Mouse (Mus musculus) stomach, embryonic 16.5 days (tissue): ENCODE results near the gene Fam118b. TPM values are rescaled to one million over a fixed set of nuclear protein-coding genes. Genes with fewer than 3 reads are reported as not detected.

Source experiments
- ATAC-seq: fragments of 200-750 bp; cut with Nextera tagmentation; 2 replicates; pipeline ENCODE4 v1.8.0; 2017; ENCODE audit warnings: moderate number of reproducible peaks, moderate TSS enrichment; ENCODE audit not compliant: insufficient read depth, low FRiP score
- H3K27ac ChIP-seq: fragments of 300-500 bp; sonication (generic); 2 replicates; pipeline ENCODE4 v1.5.1; 2014; ENCODE audit warnings: low read length
- H3K27me3 ChIP-seq: fragments of 300-500 bp; sonication (generic); 2 replicates; pipeline ENCODE4 v1.6.1; 2014; ENCODE audit warnings: low read length, control low read depth, mixed read lengths; ENCODE audit not compliant: control insufficient read depth, insufficient read depth
- H3K36me3 ChIP-seq: fragments of 300-500 bp; sonication (generic); 2 replicates; pipeline ENCODE4 v1.6.1; 2014; ENCODE audit warnings: low read length; ENCODE audit not compliant: control insufficient read depth, insufficient read depth
- H3K4me1 ChIP-seq: fragments of 300-500 bp; sonication (generic); 2 replicates; pipeline ENCODE4 v1.6.1; 2014; ENCODE audit warnings: low read length, control low read depth, mixed read lengths; ENCODE audit not compliant: control insufficient read depth, insufficient read depth
- H3K4me2 ChIP-seq: fragments of 300-500 bp; sonication (generic); 2 replicates; pipeline ENCODE4 v1.6.1; 2014; ENCODE audit warnings: low read depth, low read length, mixed read lengths
- H3K4me3 ChIP-seq: fragments of 300-500 bp; sonication (generic); replicated peaks from 2 replicates; pipeline ENCODE4 v1.5.1; 2014; ENCODE audit warnings: mild to moderate bottlenecking, low read length
- H3K9ac ChIP-seq: fragments of 300-500 bp; sonication (generic); 2 replicates; pipeline ENCODE4 v1.6.1; 2014; ENCODE audit warnings: low read length
- H3K9me3 ChIP-seq: fragments of 300-500 bp; sonication (generic); replicated peaks from 2 replicates; pipeline ENCODE4 v1.6.1; 2016; ENCODE audit warnings: low read length, control low read depth; ENCODE audit not compliant: control insufficient read depth
- WGBS: fragments of 180-500 bp; shearing (Covaris S2); extraction: QIAGEN DNeasy Blood & Tissue Kit; methylation state at CpG from one replicate; pipeline ENCODE4 v1.1.7; 2014; 5-methylcytosine and 5-hydroxymethylcytosine counted together
- polyA plus RNA-seq: library from polyadenylated mRNA; unstranded; fragments of >200 nt; fragmentation: Nextera tagmentation; extraction: Ambion mirVana; gene quantifications from 2 replicates; pipeline ENCODE4 v1.2.1, GENCODE M21; 2015

The Fam118b gene
- polyA plus RNA-seq, 1 experiment from 2014 or later, result 32.5 TPM

DNA sequence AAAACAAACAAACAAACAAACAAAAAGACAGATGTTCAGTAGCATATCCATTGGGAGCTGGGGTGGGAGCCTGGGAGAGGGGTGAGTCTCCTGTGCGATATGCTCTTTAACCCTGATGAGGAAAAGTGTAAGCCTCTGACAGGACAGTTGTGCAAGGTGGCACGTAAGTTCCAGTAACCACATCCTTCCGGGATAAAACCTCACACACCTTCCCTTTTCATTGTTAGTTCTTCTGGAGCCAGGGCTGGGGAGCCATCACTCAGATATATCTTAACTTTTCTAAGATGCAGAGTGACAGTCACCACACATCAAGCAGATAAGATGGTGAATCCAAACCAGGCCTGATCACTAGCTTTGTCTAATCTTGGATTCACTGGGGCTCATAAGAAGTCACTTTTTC, 73.6 kb downstream of the Fam118b start:
- no peaks in the 10 kb centered on the region for H3K9me3 ChIP-seq
- H3K4me3 ChIP-seq, result no peak overlapping the region
- H3K9ac ChIP-seq, result no peak overlapping the region
- no peak for ATAC-seq
- 89% methylated on average over 3 of the region's 3 CpGs for WGBS
- H3K27ac ChIP-seq, result no peak overlapping the region
- H3K36me3 ChIP-seq, result no peaks in the 10 kb centered on the region
- 0 out of 2 replicates have a peak, but pooled peaks cover 2% of the 10 kb centered on the region for H3K4me1 ChIP-seq
- H3K4me2 ChIP-seq, result no peak overlapping the region
- H3K27me3 ChIP-seq, result no peaks in the 10 kb centered on the region

DNA sequence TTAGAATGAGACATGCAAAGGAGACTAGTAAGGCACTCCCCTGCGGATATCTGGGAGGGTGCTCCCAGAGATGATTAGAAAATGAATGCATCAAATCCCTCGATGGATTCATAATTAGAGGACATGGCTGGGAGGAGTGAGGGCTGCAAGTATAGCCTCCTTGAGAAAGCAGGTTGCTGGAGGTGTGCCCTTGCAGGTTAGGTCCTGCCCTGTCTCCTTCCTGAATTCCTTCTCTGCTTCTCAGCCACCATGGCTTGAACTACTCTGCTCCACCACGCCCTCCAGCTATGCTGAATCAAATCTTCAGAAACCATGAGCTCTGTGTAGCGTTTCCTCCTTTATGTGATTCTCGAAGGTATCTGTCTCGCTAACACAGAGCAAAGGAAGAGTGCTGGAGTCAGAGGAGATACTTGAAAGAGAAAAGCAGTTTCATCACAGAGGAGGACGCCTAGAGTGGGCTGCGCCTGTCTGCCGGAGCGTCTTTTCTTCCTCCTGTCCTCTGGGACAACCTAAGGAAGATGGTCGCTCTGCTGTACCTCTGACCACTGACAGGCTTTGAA, 74.5 kb downstream of the Fam118b start:
- H3K9me3 ChIP-seq, result no peaks in the 10 kb centered on the region
- no peak overlapping the region for H3K9ac ChIP-seq
- H3K4me2 ChIP-seq, result no peak overlapping the region
- no peaks in the 10 kb centered on the region for H3K27me3 ChIP-seq
- H3K4me1 ChIP-seq, result no peaks in the 10 kb centered on the region
- peak; percentile 69; the same call in 1 of the 2 replicates for ATAC-seq
- no peak overlapping the region for H3K4me3 ChIP-seq
- WGBS, result 74% methylated on average over 11 of the region's 11 CpGs
- peak overlapping the region; percentile 46 for H3K27ac ChIP-seq
- H3K36me3 ChIP-seq, result no peaks in the 10 kb centered on the region

DNA sequence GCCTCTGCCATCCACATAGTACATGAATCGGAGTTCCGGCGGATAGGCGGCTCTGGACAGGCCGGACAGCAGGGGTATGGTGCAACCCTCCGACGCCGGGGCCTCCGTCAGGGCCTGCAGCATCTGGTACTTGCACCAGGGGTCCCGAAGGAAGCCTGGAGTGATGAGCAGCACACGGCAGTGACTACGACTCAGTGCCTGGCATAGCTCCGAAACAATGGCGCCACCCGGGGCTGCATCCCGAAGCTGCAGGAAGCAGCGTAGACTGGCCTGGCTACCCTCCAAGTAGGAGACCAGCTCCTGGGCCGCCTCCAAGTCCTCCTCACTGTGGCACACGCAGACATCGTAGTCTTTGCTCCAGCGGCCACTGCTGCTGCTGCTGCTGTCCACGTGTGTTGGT, 78.9 kb downstream of the Fam118b start:
- WGBS, result 84% methylated on average over 22 of the region's 22 CpGs
- Histone ChIP-seq H3K4me2 (no peak overlapping the region), H3K36me3 (no peaks in the 10 kb centered on the region), H3K27me3 (no peaks in the 10 kb centered on the region), H3K4me1 (no peaks in the 10 kb centered on the region), H3K27ac (no peak overlapping the region), H3K4me3 (no peak overlapping the region), H3K9ac (no peak overlapping the region), H3K9me3 (no peaks in the 10 kb centered on the region)
- no peak for ATAC-seq

DNA sequence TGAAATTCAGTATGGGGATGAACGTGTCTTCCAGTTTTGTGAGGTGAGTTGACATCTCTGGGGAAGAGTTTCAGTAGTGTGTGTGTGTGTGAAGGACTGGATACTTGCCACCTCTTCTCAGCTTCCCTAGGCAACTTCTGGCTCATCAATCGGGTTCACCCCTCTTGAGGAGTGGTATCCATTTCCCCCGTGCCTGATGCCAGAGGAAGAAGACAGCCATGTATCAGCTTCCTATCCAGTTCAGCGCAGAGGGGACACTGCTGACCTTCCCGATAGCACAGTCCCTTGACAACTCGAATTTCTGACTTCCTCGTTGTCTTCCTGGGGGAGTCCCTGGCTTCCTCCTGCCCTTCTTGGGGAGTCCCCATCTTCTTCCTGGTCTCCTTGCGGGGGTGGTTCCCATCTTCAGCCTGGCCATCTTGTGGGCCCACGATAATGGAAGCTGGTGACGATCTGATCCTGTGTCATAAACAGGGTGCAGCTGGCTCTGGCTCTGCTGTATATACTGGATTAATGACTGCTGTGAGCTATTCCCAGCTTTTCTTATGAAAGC, 80.2 kb downstream of the Fam118b start:
- Histone ChIP-seq H3K9me3 (no peaks in the 10 kb centered on the region), H3K27me3 (no peaks in the 10 kb centered on the region), H3K4me3 (no peak overlapping the region), H3K4me2 (no peak overlapping the region), H3K9ac (no peak overlapping the region), H3K27ac (no peak overlapping the region), H3K36me3 (no peaks in the 10 kb centered on the region), H3K4me1 (no peaks in the 10 kb centered on the region)
- WGBS, result 79% methylated on average over 10 of the region's 10 CpGs
- no peak for ATAC-seq

DNA sequence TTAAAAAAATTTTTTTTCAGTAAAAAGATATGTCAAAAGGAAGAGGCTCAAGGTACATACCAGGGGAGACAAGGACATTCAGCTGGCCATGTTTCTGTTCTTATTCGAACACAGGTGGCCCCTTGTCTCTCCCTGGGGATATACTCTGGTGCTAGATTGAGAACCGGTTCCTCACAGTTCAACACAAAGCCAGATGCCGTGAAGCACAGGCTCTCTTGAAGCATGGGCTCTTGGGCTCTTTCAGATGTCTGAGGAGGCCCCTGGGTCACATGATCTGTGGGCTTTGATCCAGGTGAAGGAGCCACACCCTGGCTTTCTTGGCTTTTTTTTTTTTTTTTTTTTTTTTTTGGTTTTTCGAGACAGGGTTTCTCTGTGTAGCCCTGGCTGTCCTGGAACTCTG, 81.2 kb downstream of the Fam118b start:
- 65% methylated on average over 4 of the region's 4 CpGs for WGBS
- Histone ChIP-seq H3K4me2 (no peak overlapping the region), H3K4me1 (no peaks in the 10 kb centered on the region), H3K27ac (no peak overlapping the region), H3K27me3 (no peaks in the 10 kb centered on the region), H3K4me3 (no peak overlapping the region), H3K9me3 (no peaks in the 10 kb centered on the region), H3K9ac (no peak overlapping the region), H3K36me3 (no peaks in the 10 kb centered on the region)
- ATAC-seq, result no peak

DNA sequence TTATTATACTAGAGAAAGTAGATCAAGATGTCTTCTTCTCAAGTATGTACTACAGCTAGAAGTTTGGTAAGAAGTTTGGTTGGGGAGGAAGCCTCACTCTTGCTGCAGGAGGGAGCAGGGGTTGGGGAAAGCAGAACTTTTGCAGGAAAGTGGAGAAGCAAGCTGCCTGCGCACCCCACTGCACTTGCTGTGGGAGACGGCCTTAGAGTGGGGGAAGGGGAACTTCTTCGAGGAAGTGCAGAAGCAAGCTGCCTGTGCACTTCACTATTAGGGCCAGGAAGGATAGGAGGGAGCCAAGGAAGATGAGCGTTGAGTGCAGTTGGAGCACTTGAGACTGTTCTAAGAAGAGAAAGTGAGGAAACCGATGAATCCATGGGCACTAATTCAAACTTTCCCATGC, 84.2 kb downstream of the Fam118b start:
- H3K27me3 ChIP-seq, result no peaks in the 10 kb centered on the region
- H3K4me2 ChIP-seq, result no peak overlapping the region
- H3K4me3 ChIP-seq, result no peak overlapping the region
- no peaks in the 10 kb centered on the region for H3K36me3 ChIP-seq
- no peaks in the 10 kb centered on the region for H3K9me3 ChIP-seq
- ATAC-seq, result no peak
- H3K4me1 ChIP-seq, result no peaks in the 10 kb centered on the region
- WGBS, result 66% methylated on average over 5 of the region's 5 CpGs
- H3K27ac ChIP-seq, result no peak overlapping the region
- no peak overlapping the region for H3K9ac ChIP-seq

DNA sequence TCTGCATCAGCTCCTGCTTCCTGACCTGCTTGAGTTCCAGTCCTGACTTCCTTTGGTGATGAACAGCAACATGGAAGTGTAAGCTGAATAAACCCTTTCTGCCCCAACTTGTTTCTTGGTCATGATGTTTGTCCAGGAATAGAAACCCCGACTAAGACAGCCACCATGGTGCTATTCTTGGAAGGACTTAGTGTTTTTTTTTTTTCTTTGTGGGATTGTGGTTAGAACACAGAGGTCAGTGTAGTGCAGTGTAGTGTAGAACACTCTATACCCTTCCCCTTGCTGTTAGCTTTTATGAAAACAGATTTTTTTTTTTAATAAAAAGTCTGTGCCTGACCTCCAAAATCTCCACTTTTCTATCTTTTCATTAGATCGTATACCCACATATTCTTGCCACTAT, 84.8 kb downstream of the Fam118b start:
- no peaks in the 10 kb centered on the region for H3K27me3 ChIP-seq
- no peak for ATAC-seq
- H3K4me1 ChIP-seq, result no peaks in the 10 kb centered on the region
- H3K27ac ChIP-seq, result no peak overlapping the region
- H3K4me3 ChIP-seq, result no peak overlapping the region
- H3K9me3 ChIP-seq, result no peaks in the 10 kb centered on the region
- no peak overlapping the region for H3K4me2 ChIP-seq
- 71% methylated on average over 2 of the region's 2 CpGs for WGBS
- no peaks in the 10 kb centered on the region for H3K36me3 ChIP-seq
- H3K9ac ChIP-seq, result no peak overlapping the region

DNA sequence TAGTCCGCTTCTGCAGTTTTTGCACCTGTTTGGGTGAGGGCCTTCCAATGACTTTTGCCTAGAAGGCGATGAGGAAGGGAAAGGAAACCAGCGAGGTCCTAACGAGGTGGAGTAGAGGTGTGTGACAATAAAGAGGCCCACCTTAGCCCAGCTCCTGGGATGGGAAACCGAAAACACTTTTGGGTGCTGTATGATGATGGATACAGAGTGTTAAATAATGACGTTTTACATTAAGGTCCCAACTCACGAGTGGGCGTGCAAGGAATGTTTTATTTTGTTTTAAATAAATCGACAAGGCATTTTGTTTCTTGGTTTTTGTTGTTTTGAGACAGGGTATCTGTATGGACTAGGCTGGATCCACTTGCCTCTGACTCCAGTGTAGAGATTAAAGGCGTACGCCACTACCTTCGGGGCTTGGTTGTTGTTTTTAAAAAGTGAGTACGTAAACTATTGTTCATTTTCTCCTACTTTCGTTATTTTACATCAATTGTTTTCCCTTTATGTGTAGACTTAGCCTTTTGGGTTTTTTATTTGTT, 91.4 kb downstream of the Fam118b start:
- Histone ChIP-seq H3K4me1 (peaks cover 7% of the 10 kb centered on the region), H3K27me3 (no peaks in the 10 kb centered on the region), H3K36me3 (no peaks in the 10 kb centered on the region), H3K9ac (peak overlapping the region; percentile 17; the same call in 1 of the 2 replicates), H3K27ac (no peak overlapping the region), H3K4me3 (peak overlapping the region; percentile 78), H3K9me3 (no peaks in the 10 kb centered on the region), H3K4me2 (peak overlapping the region; percentile 92)
- WGBS, result 47% methylated on average over 14 of the region's 14 CpGs
- ATAC-seq, result no peak

DNA sequence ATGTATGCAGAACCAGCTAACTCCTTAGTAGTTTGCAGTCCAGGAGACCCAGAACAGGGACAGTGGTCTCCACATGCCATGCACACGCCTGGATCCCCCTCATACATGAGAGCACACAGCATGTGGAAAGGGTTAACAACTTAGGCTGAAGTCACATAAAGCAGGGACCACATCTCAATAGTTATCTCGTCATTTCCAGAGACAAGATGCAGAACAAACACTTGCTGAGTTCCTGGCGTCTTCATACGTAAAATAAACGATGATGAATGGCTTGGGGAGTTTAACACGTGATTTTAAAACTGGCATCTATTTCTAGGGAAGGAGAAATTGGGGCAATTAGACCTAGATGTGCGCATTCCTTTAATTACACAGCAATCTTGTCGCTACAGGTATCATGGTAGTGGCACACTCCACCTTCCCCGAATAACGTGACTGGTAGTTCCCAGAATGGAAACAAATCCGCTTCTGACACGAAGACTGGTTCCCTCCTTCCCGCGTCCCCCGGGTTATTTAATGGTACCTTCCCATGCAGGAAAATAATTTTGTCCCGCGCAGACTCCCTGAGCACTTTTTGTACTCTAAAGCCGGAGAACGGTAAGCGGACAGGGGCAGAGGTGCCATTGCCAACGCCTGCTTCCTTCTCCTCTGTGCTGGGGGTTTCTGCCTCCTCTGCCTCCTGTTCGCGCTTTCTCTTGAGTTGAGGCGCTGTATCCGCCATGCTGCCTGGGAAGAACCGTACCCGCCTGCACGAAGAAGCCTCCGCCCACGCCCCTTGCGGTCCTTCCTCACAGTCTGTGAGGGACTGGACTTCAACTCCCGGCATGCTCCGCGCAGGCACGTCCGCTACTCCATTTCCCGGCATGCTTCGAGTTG, 92.1 kb downstream of the Fam118b start, which contains the start of gene Dcps:
Gene Dcps (minus strand): TSS at position 811 of the 873 bp plus-strand sequence.
- H3K4me2 ChIP-seq, result peak within 1 kb of the TSS; percentile 92
- H3K4me3 ChIP-seq, result peak within 1 kb of the TSS; percentile 78
- H3K36me3 ChIP-seq, result 0 out of 2 replicates have a peak, but pooled peaks cover 5% of the 10 kb centered on the region
- no peaks in the 10 kb centered on the region for H3K27me3 ChIP-seq
- H3K4me1 ChIP-seq, result peaks cover 7% of the 10 kb centered on the region
- H3K9me3 ChIP-seq, result no peaks in the 10 kb centered on the region
- peak within 1 kb of the TSS; percentile 89 for H3K27ac ChIP-seq
- peak within 1 kb of the TSS; percentile 77 for H3K9ac ChIP-seq
- under 1% methylated on average over 38 of the region's 38 CpGs for WGBS
- ATAC-seq, result peak; percentile 99
